Mouse (Mus musculus) left cerebral cortex, adult 9 months (tissue): ENCODE results near the gene Phf19.

Source experiments
- DNase-seq, 2 experiments: peaks; one replicate each; pipeline ENCODE4 v3.0.0; 2022; ENCODE audit warnings: low spot score in 2 of 2

Phf19 gene

DNA sequence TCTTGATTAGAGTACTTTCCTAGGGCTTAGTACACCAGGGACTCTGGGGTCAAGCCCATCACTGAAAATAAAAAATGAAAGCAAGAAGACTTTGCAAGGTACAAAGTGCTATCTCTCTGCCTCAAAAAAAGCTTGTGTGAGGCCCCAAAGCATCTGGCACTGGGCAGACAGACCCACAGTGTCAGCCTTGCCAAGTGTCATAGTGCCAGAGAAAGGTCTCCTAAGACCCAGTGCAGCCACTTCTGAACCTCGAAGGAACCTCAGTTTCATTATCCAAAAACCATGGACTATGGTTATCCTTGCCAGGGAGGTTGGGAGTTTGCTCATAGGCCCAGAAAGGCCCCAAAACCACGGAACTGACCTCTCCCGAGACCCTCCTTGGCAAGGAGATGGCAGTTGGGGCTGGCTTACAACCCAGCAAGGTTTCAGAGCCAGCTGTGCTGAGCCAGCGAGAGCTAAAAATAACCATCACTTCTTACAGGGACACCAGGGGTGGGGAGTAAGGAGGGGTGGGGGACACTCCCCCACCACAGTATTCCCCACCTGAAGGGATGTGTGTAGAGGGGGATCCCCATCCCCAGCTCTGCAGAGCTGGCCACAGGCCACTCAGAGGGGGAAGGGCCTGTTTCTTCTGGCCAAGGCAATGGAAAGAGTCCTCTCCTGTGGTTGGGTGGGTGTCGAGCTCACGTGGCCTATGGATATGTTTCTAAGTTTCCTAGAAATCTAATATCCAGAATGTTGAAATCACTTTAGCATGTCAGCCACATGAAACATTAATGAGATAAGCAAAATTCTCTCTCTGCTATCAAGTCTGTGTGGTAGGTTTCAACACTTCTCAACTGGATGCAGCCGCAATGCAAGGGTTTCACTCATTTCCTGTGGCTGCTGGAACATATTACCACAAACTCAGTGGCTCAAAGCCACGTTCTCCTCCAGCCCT lies 24.7 kb upstream of the Phf19 start:
- no peak for DNase-seq

- no peak for DNase-seq
Measured at GRCm38 (mm10) chr2:34937460-34937859, 23.6 kb upstream of the Phf19 start.

GRCm38 (mm10) chr2:34927320-34927719 lies 13.5 kb upstream of the Phf19 start:
- DNase-seq = no peak

DNA sequence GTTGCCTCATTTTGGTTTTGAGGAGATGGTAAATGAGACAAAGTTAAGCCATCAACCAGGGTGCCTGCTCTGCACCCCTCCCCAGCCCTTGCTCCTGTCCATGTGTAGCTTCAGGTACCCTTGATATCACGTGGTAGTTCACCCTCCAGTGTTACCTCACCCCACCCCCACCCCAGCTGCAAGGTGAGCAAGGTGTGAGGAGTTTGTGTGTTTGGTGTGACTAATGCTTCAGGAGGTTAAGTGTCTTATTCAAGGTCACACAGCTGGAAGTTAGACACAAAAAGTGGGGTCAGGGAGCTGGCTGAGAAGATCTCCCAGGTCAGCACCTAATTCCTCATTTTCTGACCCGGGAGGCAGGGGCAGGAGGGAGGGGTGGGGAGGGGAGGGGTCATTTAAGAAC lies 8.9 kb upstream of the Phf19 start:
- no peak for DNase-seq

DNA sequence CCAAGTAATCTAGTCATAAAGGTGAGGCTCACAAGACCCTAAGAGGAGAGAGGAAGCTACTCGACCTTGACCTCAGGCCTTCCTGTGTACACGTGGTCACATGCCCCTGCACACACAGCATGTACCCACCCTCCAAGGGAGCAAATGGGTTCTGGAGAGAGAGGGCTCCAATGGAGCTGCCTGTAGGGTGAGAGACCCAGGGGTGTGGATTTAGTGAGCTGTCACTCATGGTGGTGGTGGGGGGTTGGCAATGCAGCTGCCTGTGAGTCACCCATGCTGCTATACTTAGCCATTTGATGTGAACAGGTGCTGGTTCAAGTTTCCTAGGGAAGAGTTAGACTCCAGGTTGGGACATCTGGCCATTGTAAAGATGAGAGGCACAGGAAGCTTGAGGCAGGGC lies 6.3 kb upstream of the Phf19 start:
- DNase-seq = no peak

GRCm38 (mm10) chr2:34915103-34915502 lies 1.3 kb upstream of the Phf19 start:
- DNase-seq = no peak

- DNase-seq = no peak
Measured at GRCm38 (mm10) chr2:34914823-34915082, 927 bp upstream of the Phf19 start.

- DNase-seq = peak in 1 of 2 experiments; percentile 28
Measured at GRCm38 (mm10) chr2:34914069-34914822, 420 bp upstream of the Phf19 start.

- no peak for DNase-seq
Measured at GRCm38 (mm10) chr2:34912613-34913012, 1.2 kb downstream of the Phf19 start.

DNA sequence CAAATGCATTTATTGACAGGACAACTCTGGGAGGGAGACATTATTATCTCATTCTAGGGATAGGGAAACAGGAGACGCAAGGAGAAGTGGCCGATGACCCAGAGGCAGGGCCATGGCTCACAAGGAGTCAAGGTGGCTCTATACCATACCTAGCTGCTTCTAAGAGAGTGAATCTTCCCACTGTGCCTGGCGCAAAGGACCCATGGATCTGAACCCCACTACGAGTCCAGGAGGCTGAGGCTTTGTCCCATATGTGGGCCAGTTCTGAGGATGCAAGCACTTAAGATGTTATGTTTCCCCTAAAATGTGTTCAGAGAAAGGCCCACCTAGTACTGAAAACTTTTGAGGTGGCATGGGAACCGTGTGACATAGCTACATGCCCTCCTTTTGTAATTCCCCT lies 2.0 kb downstream of the Phf19 start:
- no peak for DNase-seq

DNA sequence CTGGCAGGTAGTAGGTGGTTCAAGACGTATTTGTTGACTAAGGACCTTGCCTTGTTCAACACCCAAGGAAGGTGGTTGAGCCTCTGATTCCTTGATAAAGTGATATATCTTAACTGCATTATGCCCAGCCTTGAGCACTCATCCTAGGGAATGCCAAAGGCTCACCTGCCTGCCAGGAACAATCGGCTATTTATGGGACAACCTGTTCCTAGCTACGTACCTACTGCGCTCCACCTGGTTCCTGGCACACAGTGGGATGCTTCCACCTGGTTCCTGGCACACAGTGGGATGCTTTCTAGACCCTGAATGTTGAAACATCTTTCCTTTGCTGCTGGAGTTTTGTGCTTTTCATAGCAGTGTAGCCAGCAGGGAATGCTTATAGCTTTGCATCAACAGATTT lies 4.1 kb downstream of the Phf19 start:
- DNase-seq = no peak

GRCm38 (mm10) chr2:34906861-34907604 lies 6.8 kb downstream of the Phf19 start:
- DNase-seq = peak in 1 of 2 experiments; percentile 29

- DNase-seq = no peak
Measured at GRCm38 (mm10) chr2:34906426-34906825, 7.4 kb downstream of the Phf19 start.

DNA sequence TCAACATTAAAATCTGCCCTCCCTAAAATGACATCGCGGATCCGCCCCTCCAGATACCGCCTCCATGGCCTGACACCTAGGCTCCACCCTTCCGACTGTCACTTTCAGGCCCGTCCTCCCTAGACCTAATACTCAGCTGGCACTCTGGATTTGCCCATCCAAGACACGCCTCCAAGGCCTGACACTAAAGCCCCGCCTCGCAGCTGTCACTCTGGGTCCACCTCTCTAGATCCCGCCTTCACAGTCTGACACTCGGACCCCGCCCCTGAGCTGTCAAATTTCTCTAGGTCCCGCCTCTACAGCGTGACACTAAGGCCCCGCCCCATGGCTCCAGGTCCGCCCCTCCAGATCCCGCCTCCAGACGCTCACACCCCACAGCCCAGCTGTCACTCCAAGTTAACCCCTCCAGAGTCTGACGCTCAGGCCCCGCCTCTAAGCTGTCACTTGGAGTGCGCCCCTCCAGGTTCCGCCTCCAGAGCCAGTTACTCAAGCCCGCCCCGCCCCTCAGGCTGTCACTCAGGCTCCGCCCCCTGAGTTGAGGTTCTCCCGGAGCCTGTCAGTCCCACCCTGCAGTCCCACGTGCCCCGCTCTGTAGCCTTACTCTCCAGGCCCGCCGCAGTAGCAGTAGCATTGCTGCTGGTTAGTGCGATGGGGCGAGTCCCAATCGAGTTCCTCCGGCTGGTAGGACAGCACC lies 8.8 kb downstream of the Phf19 start:
- DNase-seq = peak; percentile 99

GRCm38 (mm10) chr2:34903652-34904405 lies 10.0 kb downstream of the Phf19 start:
- DNase-seq = no peak

GRCm38 (mm10) chr2:34903191-34903590 lies 10.6 kb downstream of the Phf19 start:
- DNase-seq = no peak

GRCm38 (mm10) chr2:34902731-34903130 lies 11.1 kb downstream of the Phf19 start:
- no peak for DNase-seq

DNA sequence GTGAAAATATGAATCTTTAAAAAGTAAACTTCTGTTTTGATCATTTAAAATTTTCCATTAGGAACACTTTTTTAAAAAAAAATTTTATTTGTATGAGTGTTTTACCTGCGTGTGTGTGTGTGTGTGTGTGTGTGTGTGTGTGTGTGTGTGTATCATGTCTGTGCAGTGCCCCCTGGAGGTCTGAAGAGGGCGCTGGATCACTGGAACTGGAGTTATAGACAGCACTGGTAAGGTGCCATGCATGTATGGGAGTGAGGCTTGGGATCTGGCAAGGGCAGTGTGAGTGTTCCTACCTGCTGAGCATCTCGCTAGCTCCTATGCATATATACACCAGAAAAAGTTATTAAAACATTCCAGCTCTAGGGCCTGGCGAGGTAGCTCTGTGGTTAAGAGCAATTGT lies 12.1 kb downstream of the Phf19 start:
- DNase-seq = no peak

GRCm38 (mm10) chr2:34900412-34900811 lies 13.4 kb downstream of the Phf19 start:
- DNase-seq = no peak

- no peak for DNase-seq
Measured at GRCm38 (mm10) chr2:34899682-34900081, 14.1 kb downstream of the Phf19 start.

DNA sequence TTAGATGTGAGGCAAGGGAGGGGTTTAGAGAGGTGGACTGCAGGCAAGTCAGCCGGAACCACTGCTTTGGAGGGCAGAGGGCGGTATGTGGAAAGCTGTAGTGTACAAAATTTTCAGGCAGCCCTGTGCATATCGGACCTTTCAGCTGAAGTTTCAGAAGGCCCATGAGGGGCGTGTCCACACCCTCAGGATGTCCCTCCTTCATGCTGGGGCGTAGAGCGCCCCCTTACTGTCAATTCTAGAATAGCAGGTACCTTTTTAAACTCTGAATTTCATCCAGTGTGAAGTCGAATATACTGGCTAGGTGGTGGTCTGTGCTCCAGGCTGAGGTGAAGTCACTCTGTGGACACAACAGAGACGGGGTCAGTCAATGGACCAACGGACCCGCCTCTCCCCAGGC lies 16.0 kb downstream of the Phf19 start:
- DNase-seq = no peak
